Mouse (Mus musculus) lung, postnatal 14 days (tissue): ENCODE results near the gene Cntn2.
A peak's percentile ranks its signal among the peaks of the same experiment; 100 is the strongest.

Experiments
- DNase-seq: peaks from one replicate; pipeline ENCODE4 v3.0.0; 2021

The Cntn2 gene

GRCm38 (mm10) chr1:132557901-132558631 is 15.0 kb upstream of the Cntn2 start:
- DNase-seq = peak; percentile 21

DNA sequence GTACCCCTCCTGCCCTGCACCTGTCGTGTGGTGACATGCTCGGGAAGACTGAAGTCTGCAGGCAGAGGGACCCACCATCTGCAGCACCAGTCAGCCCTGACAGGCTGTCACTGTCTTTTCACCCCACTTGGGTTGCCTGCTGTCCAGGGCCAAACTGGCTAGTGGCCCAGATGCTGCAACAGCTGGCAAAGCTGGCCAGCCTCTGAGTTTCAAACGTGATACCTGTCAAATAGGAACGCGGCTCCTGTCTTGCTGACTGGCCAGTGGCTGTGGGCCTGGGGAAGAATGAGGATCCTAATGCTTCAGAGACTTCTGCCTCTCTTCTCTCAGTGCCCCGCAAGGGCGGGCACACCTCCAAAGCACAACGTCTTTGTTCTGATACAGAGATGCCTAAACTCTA is 733 bp upstream of the Cntn2 start:
- no peak for DNase-seq

DNA sequence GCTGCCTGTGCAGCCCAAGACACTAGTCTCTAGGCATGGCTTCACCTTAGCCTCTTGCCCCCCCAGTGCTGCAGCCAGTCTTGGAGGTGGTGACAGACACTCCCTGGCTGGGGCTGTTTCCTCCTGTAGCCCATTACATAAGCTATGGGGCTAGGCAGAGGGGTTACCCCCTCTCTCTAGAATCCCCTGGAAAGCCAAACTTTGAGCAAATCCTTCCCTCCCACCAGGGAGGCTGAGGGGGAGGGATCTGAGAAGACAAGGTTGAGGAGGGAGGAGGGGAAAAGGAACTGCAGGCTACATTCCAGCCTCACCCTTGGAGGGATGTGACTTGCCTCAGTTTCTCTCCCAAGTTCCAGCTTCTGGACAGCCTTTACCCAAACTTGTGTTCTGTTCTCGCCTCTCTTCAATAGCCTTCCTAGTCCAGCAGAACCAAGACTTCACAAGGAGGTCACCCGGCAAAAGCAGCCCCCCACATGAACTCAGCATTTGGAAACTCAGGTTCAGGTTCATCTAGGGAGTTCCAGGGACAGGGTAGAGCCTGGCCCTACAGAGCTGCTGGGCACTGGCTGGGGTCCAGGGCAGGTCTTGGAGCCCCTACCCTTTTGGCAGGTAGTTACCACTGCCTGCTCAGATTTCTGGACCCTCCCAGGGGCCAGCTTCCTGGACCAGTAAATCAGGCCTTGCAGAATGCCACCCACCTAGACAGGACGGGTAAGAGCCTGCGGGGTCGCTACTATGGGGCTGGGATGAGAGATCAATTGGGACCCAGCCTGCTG is 1.0 kb downstream of the Cntn2 start:
- no peak for DNase-seq

- DNase-seq = no peak
Measured at GRCm38 (mm10) chr1:132541171-132541823, 1.8 kb downstream of the Cntn2 start.

DNA sequence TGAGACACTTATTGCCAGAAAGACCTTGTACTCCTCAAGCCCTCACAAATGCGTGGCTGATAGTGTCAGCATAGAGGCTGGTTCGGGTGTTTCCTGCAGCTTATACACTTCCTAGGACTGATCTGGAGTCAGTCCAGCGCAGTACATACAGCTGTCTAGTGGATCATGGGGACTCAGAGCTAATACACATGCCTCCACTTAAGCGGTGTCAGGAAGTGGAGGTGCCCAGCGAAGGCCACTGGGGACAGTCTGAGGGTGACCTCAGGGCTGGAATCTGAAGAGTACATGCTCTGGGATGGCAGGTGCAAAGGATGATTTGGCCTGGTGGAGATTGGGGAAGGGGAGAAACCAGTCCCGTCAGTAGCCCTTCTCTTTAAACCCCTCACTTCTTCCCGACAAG is 2.4 kb downstream of the Cntn2 start:
- no peak for DNase-seq

GRCm38 (mm10) chr1:132537736-132538135 is 5.3 kb downstream of the Cntn2 start:
- no peak for DNase-seq

GRCm38 (mm10) chr1:132536416-132536815 is 6.6 kb downstream of the Cntn2 start:
- no peak for DNase-seq

DNA sequence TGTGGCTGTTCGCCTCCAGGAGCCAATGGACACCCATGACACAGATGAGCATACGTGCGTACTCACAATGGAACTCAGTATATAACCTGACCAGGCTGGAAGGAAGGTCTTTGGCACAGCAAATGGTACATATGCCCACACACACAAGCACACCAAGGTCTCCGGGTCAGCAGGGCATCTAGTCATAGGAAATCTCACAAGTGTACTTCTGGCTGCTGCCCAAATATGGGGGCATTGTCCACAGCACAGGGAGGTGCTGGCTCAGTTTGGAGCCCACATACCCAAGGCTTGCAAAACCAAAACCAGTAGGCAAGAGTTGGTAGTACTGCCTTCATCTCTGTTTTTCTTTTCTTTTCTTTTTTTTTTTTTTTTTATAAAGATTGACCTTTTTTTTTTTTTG is 7.5 kb downstream of the Cntn2 start:
- no peak for DNase-seq

- DNase-seq = no peak
Measured at GRCm38 (mm10) chr1:132533840-132534239, 9.2 kb downstream of the Cntn2 start.

DNA sequence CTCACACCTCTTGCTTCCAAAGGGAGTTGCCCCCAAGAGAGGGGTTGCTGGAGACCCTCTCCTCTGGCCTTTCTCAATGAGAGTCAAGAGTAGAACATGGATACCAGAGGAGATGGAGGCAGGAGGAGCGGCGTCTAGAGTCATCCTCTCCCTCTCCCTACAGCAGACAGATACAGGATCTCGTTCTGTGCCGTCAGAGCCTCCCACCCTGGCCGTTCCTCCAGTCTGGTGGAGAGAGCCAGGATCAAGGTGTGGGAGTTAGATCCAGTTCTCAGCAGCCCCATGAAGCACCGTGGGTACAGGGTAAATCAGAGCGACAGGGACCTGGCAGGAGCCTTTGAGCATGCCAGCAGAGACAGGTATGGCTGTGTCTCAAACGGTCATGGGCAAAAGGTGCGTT is 10.5 kb downstream of the Cntn2 start:
- DNase-seq = no peak

DNA sequence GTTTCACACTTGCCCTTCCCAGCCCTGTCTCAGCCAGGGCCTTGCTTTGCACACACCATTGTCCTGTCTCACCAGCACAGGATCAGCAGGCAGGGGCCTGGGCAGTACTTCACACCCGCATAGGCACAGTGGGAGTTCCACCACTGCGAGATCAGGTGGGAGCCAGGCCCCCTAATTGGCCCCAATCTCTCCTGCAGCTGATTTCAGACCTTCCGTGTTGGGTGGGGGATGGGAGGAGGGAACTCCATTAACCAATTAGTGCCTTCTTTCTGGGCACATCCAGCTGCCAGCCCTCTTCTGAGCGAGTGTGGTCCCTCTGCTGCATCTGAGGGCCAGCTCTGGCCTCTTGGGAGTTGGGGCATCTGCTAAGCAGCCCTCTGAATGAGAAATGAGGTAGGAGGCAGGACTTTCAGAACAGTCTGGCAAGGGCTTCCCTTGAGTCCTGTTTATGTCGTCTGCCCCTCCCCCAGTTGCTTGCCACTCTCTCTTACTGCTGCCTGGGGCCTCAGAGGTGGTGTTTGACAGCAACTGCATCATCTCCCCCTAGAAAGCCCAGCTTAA is 12.3 kb downstream of the Cntn2 start:
- DNase-seq = no peak

DNA sequence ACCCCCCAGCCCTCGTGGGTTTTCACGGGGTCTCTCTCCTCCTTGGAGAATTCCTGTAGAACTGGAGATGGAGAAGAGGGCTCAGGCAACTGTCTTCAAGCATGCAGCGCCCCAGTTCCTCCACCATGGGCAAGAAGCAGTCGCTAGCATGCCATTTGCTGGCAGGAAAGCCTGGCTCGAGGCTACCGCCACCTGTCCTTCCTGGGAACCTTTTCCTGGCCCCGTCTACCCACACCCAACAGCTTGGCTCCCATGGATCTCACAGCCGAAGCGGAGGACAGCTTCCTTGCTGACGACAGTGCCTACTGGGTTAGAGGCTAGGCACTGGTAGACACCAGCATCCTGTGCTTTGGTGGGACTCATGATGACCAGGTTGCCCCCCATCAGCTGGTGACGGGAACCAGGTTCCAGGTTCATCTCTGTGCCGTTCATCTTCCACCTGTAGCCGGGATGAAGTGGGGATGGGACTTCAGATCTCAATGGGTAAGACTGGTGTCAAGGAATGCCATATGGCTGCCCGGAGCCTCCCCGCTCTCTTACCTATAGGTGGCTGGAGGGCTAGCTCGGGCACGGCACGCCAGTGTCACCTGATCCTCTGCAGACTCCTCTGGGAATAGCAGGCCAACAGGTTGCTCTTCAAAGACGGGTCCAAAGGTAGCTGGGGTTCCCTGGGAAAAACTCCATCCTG is 14.3 kb downstream of the Cntn2 start:
- no peak for DNase-seq

- no peak for DNase-seq
Measured at GRCm38 (mm10) chr1:132528071-132528470, 15.0 kb downstream of the Cntn2 start.

DNA sequence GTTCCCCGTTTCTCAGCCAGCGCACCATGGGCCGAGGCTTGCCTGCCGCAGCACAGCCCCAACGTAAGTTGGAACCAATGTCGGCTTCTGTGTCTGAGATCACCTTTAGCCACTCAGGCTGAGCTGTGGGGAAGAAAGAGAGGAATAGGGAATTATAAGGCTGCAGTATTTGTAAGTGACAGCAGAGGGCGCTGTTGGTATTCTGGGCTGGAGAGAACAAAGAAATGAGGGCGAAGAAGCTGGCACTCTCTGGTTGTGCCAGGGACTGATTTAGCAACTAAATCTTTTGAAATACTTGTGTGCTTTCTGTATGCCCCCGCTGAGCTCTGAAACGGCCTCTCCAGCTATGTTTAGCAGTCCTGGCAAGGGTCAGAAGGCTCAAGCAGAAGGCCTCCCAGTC is 17.2 kb downstream of the Cntn2 start:
- peak; percentile 80 for DNase-seq

DNA sequence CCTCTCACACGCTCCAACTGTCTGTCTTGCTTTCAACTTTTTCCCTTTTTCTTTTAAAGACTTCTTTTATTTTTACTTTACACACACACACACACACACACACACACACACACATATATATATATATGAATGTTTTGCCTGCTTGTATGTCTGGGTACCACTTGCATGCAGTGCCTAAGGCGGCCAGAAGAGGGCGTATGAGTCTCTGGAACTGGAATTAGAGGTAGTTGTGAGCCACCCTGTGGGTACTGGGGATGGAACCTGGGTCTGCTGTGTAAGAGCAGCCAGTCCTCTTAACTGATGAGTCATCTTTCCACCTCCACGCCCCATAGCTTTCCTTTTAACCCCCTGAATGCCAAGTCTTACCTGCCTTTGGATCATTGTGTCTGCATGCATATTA is 19.1 kb downstream of the Cntn2 start:
- peak; percentile 34 for DNase-seq

- DNase-seq = no peak
Measured at GRCm38 (mm10) chr1:132523048-132523447, 20.0 kb downstream of the Cntn2 start.

GRCm38 (mm10) chr1:132520764-132521163 is 22.3 kb downstream of the Cntn2 start:
- DNase-seq = peak; percentile 69

- no peak for DNase-seq
Measured at GRCm38 (mm10) chr1:132519734-132520133, 23.3 kb downstream of the Cntn2 start.

GRCm38 (mm10) chr1:132518621-132519020 is 24.4 kb downstream of the Cntn2 start:
- no peak for DNase-seq

GRCm38 (mm10) chr1:132516776-132517175 is 26.3 kb downstream of the Cntn2 start:
- DNase-seq = no peak

DNA sequence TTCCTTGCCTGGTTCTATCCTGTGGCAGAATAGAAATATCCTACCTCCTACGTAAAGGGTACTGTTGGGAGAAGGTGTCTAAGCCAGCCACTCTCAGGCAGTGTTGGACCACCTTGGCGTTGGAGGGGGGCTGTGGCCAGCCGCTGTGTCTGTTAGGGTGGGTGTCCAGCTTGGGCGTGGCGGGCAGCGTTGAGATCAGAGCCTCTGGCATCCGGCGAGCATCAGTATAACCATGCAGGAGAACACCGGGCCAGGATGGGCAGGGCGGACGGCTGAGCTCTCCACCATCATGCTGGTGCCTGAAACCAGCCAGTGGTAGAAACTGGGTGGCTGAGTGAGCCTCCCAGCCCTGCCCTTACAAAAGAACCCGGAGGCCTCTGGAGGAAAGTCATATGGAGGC is 27.7 kb downstream of the Cntn2 start:
- no peak for DNase-seq

DNA sequence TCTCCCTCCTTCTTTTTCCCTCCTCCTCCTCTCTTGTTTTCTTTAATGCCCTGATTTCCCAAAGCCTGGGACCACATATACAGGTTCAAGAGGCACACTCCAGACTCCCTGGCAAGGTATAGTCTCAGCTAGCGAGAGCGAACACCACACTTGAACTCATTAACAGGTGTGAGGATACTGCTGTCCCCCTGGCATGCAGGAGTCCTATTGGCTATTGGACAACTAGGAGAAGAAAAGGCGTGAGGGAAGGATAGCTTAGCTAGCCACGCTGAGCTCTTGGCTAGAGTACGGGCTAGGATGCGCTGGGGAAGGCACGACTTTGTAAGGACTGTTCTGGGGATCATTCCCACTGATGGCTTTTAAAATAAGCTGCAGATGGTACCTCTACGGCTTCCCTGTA is 30.9 kb downstream of the Cntn2 start:
- DNase-seq = no peak

GRCm38 (mm10) chr1:132511521-132511920 is 31.5 kb downstream of the Cntn2 start:
- no peak for DNase-seq
